In the genomic region with DNA sequence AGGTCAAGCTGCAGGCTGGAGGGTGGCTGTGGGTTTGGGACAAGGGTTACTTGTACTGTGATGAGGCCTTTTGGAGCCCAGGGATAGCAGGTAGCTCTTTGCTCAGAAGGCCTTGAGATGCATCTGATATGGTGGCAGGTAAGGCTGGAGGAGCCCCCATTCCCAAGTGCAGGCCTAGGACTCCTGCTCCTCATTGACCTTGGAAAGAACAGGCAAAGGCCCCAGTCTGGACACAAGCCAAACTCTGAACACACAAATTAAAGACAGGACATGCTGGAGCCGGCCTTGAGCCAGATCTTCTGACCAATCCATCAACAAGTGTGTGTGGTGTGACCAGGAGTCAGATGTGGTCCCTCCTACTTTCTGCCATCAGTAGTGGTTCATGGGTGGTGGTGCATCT, we compare ENCODE assay signal across 9 mouse cellular contexts. TPM values are rescaled to one million over a fixed set of nuclear protein-coding genes. Genes with fewer than 3 reads are reported as not detected.
A peak's percentile ranks its signal among the peaks of the same experiment; 100 is the strongest.
DNase-seq lines count a peak whose midpoint lies in the region; ATAC-seq lines count a peak whose summit lies in the region.
"Had no signal": no experiment of that assay in that cellular context is flagged by ENCODE, and none has a peak within 500 bp of the region (broad histone marks: within the 10 kb centered on the region; RNA-seq: fewer than 3 reads in every experiment).

No protein-coding gene starts in this region.

- H3K9ac ChIP-seq in heart, embryonic 11.5 days (ENCODE audit: low read depth, low read length), result no peak overlapping the region
- H3K9ac ChIP-seq in forebrain, embryonic 12.5 days, result no peak overlapping the region
- H3K9ac ChIP-seq: limb, embryonic 12.5 days had no signal

- 32% methylated on average over 1 of the region's 1 CpGs for WGBS in heart, embryonic 11.5 days (ENCODE audit: insufficient replicate concordance)
- 54% methylated on average over 1 of the region's 1 CpGs for WGBS in forebrain, embryonic 12.5 days
- WGBS in midbrain, embryonic 10.5 days, result 81% methylated on average over 1 of the region's 1 CpGs

- H3K4me3 ChIP-seq in heart, embryonic 11.5 days (ENCODE audit: low read depth, low read length), result no peak overlapping the region
- H3K4me3 ChIP-seq in forebrain, embryonic 12.5 days (replicated peaks), result peak overlapping the region; percentile 62
- peak overlapping the region; percentile 79 for H3K4me3 ChIP-seq in midbrain, embryonic 10.5 days

- H3K36me3 ChIP-seq in heart, embryonic 11.5 days (ENCODE audit: control insufficient read depth, insufficient read depth, low read length), result no peaks in the 10 kb centered on the region
- no peaks in the 10 kb centered on the region for H3K36me3 ChIP-seq in forebrain, embryonic 12.5 days (replicated peaks)
- peaks cover 5% of the 10 kb centered on the region for H3K36me3 ChIP-seq in midbrain, embryonic 10.5 days
- H3K36me3 ChIP-seq: limb, embryonic 12.5 days had no signal

- H3K4me1 ChIP-seq in heart, embryonic 11.5 days (ENCODE audit: control insufficient read depth, insufficient read depth, low read length), result peaks cover 3% of the 10 kb centered on the region
- H3K4me1 ChIP-seq in forebrain, embryonic 12.5 days, result peaks cover 41% of the 10 kb centered on the region
- peaks cover 79% of the 10 kb centered on the region for H3K4me1 ChIP-seq in midbrain, embryonic 10.5 days

- no peak for ATAC-seq in heart, embryonic 11.5 days (replicated peaks; ENCODE audit: insufficient number of reproducible peaks, low FRiP score, low TSS enrichment)
- ATAC-seq in forebrain, embryonic 12.5 days (ENCODE audit: low FRiP score), result no peak
- no peak for ATAC-seq in megakaryocyte, adult 5-6 weeks (ENCODE audit: poor library complexity, severe bottlenecking)

- no peak overlapping the region for H3K27ac ChIP-seq in heart, embryonic 11.5 days (ENCODE audit: low read depth, low read length)
- no peak overlapping the region for H3K27ac ChIP-seq in forebrain, embryonic 12.5 days
- peak overlapping the region; percentile 89; the same call in 1 of the 2 replicates for H3K27ac ChIP-seq in midbrain, embryonic 10.5 days (replicated peaks)
- H3K27ac ChIP-seq: limb, embryonic 12.5 days had no signal

- DNase-seq in heart, adult 18-20 months, result peak; percentile 42 to 51
- DNase-seq in adrenal gland, postnatal 14 days, result peak; percentile 80
- no peak for DNase-seq in midbrain, embryonic 10.5 days (ENCODE audit: low spot score)
- no peak for DNase-seq in urinary bladder, postnatal 14 days (ENCODE audit: low spot score)
- no peak for DNase-seq in left cerebral cortex, adult 11 months (ENCODE audit: low spot score)

- H3K4me2 ChIP-seq in heart, embryonic 11.5 days, result no peak overlapping the region
- H3K4me2 ChIP-seq in forebrain, embryonic 12.5 days, result peak overlapping the region; percentile 97

- H3K9me3 ChIP-seq in heart, embryonic 11.5 days (replicated peaks; ENCODE audit: control insufficient read depth, low read length), result no peaks in the 10 kb centered on the region
- H3K9me3 ChIP-seq in forebrain, embryonic 12.5 days, result no peaks in the 10 kb centered on the region
- no peaks in the 10 kb centered on the region for H3K9me3 ChIP-seq in midbrain, embryonic 10.5 days (replicated peaks)
- H3K9me3 ChIP-seq: limb, embryonic 12.5 days had no signal

- peaks cover 78% of the 10 kb centered on the region for H3K27me3 ChIP-seq in heart, embryonic 11.5 days (ENCODE audit: control insufficient read depth, insufficient read depth, low read length)
- peaks cover 48% of the 10 kb centered on the region for H3K27me3 ChIP-seq in forebrain, embryonic 12.5 days
- H3K27me3 ChIP-seq in midbrain, embryonic 10.5 days (ENCODE audit: low read depth, poor library complexity, severe bottlenecking), result peaks cover 68% of the 10 kb centered on the region

RNA-seq across cellular contexts. Expression of a gene that starts 1.8 kb away (rescaled TPM):
- total RNA-seq in heart, adult 18-20 months (2021), result 1 to 10 TPM; 4.9 to 6.1 TPM
- polyA plus RNA-seq in heart, embryonic 11.5 days (2014; fragmentation: Nextera tagmentation; extraction: Ambion mirVana), result 2.6 and 3.1 TPM in 2 replicates
- 29.5 and 37.0 TPM in 2 replicates for total RNA-seq in adrenal gland, postnatal 14 days (2021)
- 13.4 and 15.7 TPM in 2 replicates for polyA plus RNA-seq in forebrain, embryonic 12.5 days (2016; fragmentation: Nextera tagmentation; extraction: Ambion mirVana)
- 31.4 and 34.3 TPM in 2 replicates for polyA plus RNA-seq in midbrain, embryonic 10.5 days (2016; fragmentation: Nextera tagmentation; extraction: Ambion mirVana)
- total RNA-seq in megakaryocyte, adult 5-6 weeks (2015), result 0.25 TPM in 1 of 2 replicates, not detected in the other
- total RNA-seq in megakaryocyte, adult 5-6 weeks (2017), result 0.15 and 0.24 TPM in 2 replicates

Comparison
In these comparisons a context has a peak if more than half of its experiments do, and no peak if none do; other contexts are left out.
1. DNase-seq: peak in heart, adult 18-20 months (2 of 2) and adrenal gland, postnatal 14 days (single experiment); none in midbrain, embryonic 10.5 days (single experiment), urinary bladder, postnatal 14 days (single experiment) and left cerebral cortex, adult 11 months (single experiment).
2. RNA of a gene that starts 1.8 kb away (total RNA-seq): 29.5 to 37.0 TPM in adrenal gland, postnatal 14 days and 4.9 to 6.1 TPM in heart, adult 18-20 months; 0.15 to 0.25 TPM in megakaryocyte, adult 5-6 weeks; every median in the first group is over 4 times any median in the second.